Comparison of ENCODE assay signal across 21 mouse cellular contexts in the genomic region with DNA sequence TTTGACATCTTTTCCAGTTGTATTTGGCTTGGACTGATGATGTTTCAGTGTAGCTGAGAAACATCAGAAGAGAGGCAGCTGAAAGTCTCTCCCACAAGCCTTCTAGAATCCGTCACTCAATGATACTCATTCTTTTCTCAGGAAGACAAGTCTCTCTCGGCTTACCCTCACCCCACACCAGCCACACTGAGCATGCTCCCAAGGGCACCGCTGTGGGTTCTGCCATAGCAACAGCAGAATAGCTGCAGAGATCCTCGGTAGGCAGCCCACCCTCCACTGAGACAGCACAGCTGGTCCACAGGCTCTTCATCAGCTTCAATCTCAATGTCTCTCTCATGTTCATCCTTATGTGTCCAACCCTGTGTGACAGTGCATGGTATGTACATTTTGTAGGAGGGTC. TPM values are rescaled to one million over a fixed set of nuclear protein-coding genes. Genes with fewer than 3 reads are reported as not detected.
A peak's percentile ranks its signal among the peaks of the same experiment; 100 is the strongest.
DNase-seq lines count a peak whose midpoint lies in the region; TF ChIP-seq lines count a peak whose summit lies in the region.
"Had no signal": no experiment of that assay in that cellular context is flagged by ENCODE, and none has a peak within 500 bp of the region (broad histone marks: within the 10 kb centered on the region; RNA-seq: fewer than 3 reads in every experiment).

No protein-coding gene starts in this region.

- H3K4me3 ChIP-seq in cortical plate, adult 2 months (ENCODE audit: insufficient read depth, low read length) = no peak overlapping the region
- H3K4me3 ChIP-seq: embryonic facial prominence, embryonic 10.5 days; embryonic facial prominence, embryonic 12.5 days; forebrain, embryonic 12.5 days had no signal

- intact Hi-C loops in left cerebral cortex, postnatal 14 days (cut with DNase I) = no loop called here

- H3K4me1 ChIP-seq in cortical plate, adult 2 months (ENCODE audit: control insufficient read depth, insufficient read depth, low read length) = 0 out of 2 replicates have a peak, but pooled peaks cover 2% of the 10 kb centered on the region

- no peak for TF ChIP-seq CTCF in cortical plate, adult 2 months (IDR thresholded peaks at IDR 0.05; ENCODE audit: extremely low read depth, insufficient read depth, low read length)

- H3K27ac ChIP-seq in cortical plate, adult 2 months (ENCODE audit: insufficient read depth, low read length) = no peak overlapping the region
- H3K27ac ChIP-seq: embryonic facial prominence, embryonic 10.5 days; embryonic facial prominence, embryonic 12.5 days; forebrain, embryonic 12.5 days had no signal

- peak; percentile 34; the same call in 1 of the 2 replicates for TF ChIP-seq POLR2A in cortical plate, adult 2 months (IDR thresholded peaks at IDR 0.05; ENCODE audit: extremely low read depth, insufficient read depth, low read length)

- DNase-seq in left cerebral cortex, postnatal 14 days (ENCODE audit: low spot score in 2 of 2) = peak; percentile 34 to 48
- DNase-seq in left cerebral cortex, adult 9 months (ENCODE audit: low spot score in 2 of 2) = no peak
- peak; percentile 64 for DNase-seq in brain, adult 2 months (ENCODE audit: low read depth, low spot score)
- no peak for DNase-seq in layer of hippocampus, postnatal 36 days
- DNase-seq: adrenal gland, adult 2 months; adrenal gland, postnatal 14 days; adrenal gland, postnatal 36 days; cerebellum, adult 11 months; cerebellum, adult 18-20 months; cerebellum, adult 8-10 months; cerebellum, adult 9-11 months; cerebellum, postnatal 14 days; cerebellum, postnatal 36 days had no signal

RNA-seq across cellular contexts. Expression of gene Rab15, which starts 2.6 kb away (rescaled TPM):
- total RNA-seq in left cerebral cortex, postnatal 14 days (2021) = 100 to 1,000 TPM; 234 to 269 TPM
- 224 and 229 TPM in 2 replicates for polyA plus RNA-seq in cortical plate, adult 2 months (2012; rRNA removed)
- total RNA-seq in layer of hippocampus, postnatal 36 days (2021) = 100 to 1,000 TPM; 182 to 188 TPM
- total RNA-seq: common myeloid progenitor, adult 5-6 weeks had no signal

RNA-seq across cellular contexts. Expression of gene Gpx2, which starts 29.9 kb away (rescaled TPM):
- under 1 TPM; 0.55 to 0.97 TPM for total RNA-seq in left cerebral cortex, postnatal 14 days (2021)
- 0.13 and 0.38 TPM in 2 replicates for polyA plus RNA-seq in cortical plate, adult 2 months (2012; rRNA removed)
- under 1 TPM; 0.27 to 0.51 TPM for total RNA-seq in layer of hippocampus, postnatal 36 days (2021)
- total RNA-seq: adrenal gland, adult 2 months; adrenal gland, postnatal 14 days; adrenal gland, postnatal 36 days; common myeloid progenitor, adult 5-6 weeks; MEL had no signal
- polyA plus RNA-seq: adrenal gland, adult 2 months; C2C12; forebrain, embryonic 14.5 days had no signal

RNA-seq across cellular contexts. Expression of gene Fntb, which starts 59.9 kb away (rescaled TPM):
- total RNA-seq in left cerebral cortex, postnatal 14 days (2021) = 10 to 100 TPM; 26.2 to 28.1 TPM
- polyA plus RNA-seq in cortical plate, adult 2 months (2012; rRNA removed) = 31.7 and 32.4 TPM in 2 replicates
- 10 to 100 TPM; 24.3 to 27.1 TPM for total RNA-seq in layer of hippocampus, postnatal 36 days (2021)

RNA-seq across cellular contexts. Expression of gene Churc1, which starts 59.9 kb away (rescaled TPM):
- 10 to 100 TPM; 40.5 to 41.9 TPM for total RNA-seq in left cerebral cortex, postnatal 14 days (2021)
- polyA plus RNA-seq in cortical plate, adult 2 months (2012; rRNA removed) = 96.2 and 101 TPM in 2 replicates
- 10 to 100 TPM; 33.0 to 34.6 TPM for total RNA-seq in layer of hippocampus, postnatal 36 days (2021)

Comparison
In these comparisons a context has a peak if more than half of its experiments do, and no peak if none do; other contexts are left out.
1. DNase-seq: peak in left cerebral cortex, postnatal 14 days (2 of 2) and brain, adult 2 months (single experiment); none in left cerebral cortex, adult 9 months (0 of 2) and layer of hippocampus, postnatal 36 days (0 of 2).